Mouse (Mus musculus) cerebellum, adult (tissue): ENCODE results near the gene Stard3.

Source experiments
- ATAC-seq: cut with Nextera tagmentation; 2 replicates; pipeline ENCODE4 v1.9.2; 2017; ENCODE audit warnings: mild to moderate bottlenecking, moderate library complexity, mixed read lengths; ENCODE audit not compliant: insufficient number of reproducible peaks, low FRiP score, low TSS enrichment

Gene Stard3

GRCm38 (mm10) chr11:98390141-98390540 lies 32.0 kb downstream of the Stard3 start:
- no peak for ATAC-seq

- ATAC-seq: no peak
Measured at GRCm38 (mm10) chr11:98392034-98392433, 33.9 kb downstream of the Stard3 start.

GRCm38 (mm10) chr11:98392645-98393044 lies 34.5 kb downstream of the Stard3 start:
- ATAC-seq: no peak

GRCm38 (mm10) chr11:98393317-98393716 lies 35.1 kb downstream of the Stard3 start:
- ATAC-seq: no peak

DNA sequence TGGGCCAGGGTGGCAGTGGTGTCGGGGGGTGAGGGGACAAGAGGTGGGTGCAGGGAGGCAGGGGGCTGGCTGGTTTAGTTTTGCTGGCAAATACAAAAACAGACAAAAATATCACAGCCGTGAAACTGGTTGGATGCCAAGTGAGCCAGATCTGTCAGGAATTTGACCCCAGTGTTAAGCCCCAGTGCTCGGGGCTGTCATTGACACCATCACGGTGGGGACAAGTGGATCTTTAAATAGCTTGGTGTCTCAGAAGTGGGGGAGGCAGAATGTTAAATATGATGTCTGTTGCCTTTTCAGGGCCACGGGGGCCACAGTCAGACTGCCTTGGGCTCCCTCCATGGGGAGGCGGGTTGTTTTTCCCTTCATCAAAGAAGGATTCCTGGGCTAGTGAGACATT lies 36.1 kb downstream of the Stard3 start:
- ATAC-seq: no peak

DNA sequence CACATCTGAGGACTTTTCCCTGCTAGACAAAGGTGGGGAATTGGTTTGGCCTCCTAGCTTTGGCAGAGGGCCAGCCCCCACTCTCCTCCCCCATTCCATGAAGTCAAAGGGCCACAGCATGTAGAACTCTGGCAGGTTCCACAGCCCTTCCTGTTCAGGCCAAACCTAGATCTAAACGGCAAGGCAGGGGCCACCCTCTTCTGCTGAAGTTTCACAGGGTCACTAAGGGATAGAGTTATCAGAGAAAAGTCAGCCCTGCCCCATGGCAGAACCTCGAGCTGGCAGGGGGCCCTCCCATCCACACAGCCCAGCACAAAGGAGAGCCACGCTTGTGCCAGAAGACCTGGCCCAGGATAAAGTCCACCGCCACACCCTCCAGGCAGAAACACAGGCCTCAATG lies 36.9 kb downstream of the Stard3 start:
- ATAC-seq: no peak

DNA sequence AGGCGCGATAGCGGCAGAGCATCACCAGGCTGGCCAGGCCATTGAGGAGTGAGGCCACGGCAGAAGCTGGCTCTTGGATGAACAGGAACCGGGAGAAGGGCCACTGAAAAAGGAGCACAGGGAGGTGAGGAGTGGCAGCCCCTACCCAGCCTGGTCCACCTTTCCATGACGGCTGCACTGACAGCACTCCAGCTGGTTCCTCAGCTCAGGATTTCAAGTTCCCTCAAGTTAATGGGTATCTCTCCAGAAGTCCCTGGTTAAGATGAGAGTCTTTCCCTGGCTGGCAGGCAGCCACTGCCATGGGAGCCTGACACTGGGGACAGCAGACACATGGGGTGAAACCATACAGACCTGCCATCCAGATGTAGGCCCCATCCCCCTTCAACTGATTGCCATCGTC lies 39.8 kb downstream of the Stard3 start:
- ATAC-seq: no peak

DNA sequence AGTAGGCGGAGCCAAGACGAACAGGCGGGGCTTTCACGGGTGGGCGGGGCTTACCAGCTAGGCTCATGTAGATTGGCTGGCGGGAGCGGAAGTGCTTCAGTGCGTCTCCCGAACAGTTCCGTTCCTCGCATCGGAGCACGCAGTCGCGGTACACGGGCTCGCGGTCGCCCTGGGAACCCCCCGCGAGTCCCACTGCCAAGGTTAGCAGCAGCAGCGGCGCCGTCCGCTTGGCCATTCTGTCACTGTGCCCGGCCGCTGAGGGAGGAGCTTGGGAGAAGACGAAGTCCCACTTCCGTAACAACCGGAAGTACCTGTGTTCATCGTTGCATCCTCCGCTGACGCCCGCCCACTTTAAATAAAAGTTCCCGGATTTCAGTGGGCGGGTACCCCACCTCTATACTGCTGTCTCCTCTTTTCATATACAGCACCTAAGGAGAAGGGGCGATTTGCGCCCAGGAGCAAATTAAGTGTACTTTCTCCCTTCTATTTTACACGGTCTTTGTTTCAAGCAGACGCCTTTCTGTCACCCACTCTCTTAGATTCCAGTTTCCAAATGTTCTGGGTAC lies 42.1 kb downstream of the Stard3 start, which contains the start of gene Pgap3:
TSS of gene Pgap3 (minus strand) at position 330 of the 566 bp plus-strand sequence.
- ATAC-seq: peak; percentile 85

- no peak for ATAC-seq
Measured at GRCm38 (mm10) chr11:98400816-98401215, 42.6 kb downstream of the Stard3 start.

GRCm38 (mm10) chr11:98406621-98407020 lies 48.5 kb downstream of the Stard3 start:
- ATAC-seq: no peak

GRCm38 (mm10) chr11:98408872-98409271 lies 50.7 kb downstream of the Stard3 start:
- ATAC-seq: no peak

GRCm38 (mm10) chr11:98409341-98409822 lies 51.2 kb downstream of the Stard3 start:
- no peak for ATAC-seq

- ATAC-seq: no peak
Measured at GRCm38 (mm10) chr11:98412273-98412796, 54.2 kb downstream of the Stard3 start, which contains the start of gene Erbb2. Erbb2 (plus strand) TSS chr11:98412470.

GRCm38 (mm10) chr11:98412797-98413301 lies 54.7 kb downstream of the Stard3 start:
- no peak for ATAC-seq

- no peak for ATAC-seq
Measured at GRCm38 (mm10) chr11:98413731-98414130, 55.6 kb downstream of the Stard3 start.

DNA sequence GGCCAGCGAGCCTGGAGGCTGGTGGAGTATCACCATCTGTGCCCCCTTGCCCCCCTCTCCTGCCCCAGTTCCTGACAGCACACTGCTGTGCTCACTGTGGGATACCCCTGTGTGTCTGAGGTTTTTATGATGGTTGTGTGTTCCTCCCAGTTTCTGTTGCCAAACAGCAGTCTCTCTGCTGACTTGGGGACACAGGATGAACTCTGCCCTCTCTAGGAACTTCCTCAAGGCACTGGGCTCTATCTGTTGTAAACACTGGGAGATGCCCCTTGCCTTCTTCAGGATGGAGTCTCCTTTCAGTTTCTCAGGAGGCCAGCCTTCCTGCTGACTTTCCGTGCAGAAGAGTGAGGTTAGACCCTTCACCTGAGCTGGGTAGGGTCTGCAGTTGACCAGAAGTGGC lies 56.0 kb downstream of the Stard3 start:
- no peak for ATAC-seq

- ATAC-seq: no peak
Measured at GRCm38 (mm10) chr11:98417074-98417473, 58.9 kb downstream of the Stard3 start.

DNA sequence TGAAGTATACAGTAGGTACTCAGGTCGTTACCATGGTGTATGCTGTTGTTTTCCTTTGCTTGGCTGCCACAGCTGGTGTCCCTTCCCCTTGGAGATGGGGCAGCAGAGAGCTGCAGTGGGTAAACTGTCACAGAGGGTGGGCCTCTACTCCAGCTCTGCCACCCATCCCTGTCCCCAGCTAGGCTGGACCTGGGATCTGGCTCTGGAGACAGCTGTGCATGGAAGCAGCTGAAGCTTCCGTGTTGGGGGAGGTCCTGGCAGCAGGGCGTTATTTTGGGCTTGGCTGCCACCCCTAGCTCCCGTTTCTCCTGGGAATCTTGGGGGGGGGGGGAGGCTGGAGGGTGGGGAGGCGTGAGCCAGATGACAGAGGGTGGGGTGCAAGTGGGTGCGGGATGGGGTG lies 60.1 kb downstream of the Stard3 start:
- ATAC-seq: no peak

- ATAC-seq: no peak
Measured at GRCm38 (mm10) chr11:98418939-98419547, 60.9 kb downstream of the Stard3 start.

DNA sequence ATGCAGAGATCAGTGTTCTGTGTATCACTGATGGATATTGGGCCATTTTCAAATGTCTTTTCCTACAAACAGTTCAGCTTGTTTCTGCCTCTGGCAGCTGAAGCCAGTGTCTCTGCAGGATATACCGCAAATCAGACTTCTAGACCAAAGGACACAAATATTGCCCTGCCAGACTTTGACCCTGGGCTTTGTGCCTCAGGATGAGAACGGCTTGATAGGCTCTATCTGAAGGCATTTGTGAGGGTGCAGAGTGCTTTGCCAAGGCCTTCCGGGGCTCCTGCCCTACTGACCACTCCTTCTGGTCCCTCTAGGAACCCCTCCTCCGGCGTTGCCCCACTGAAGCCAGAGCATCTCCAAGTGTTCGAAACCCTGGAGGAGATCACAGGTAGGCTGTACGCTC lies 68.4 kb downstream of the Stard3 start:
- no peak for ATAC-seq

DNA sequence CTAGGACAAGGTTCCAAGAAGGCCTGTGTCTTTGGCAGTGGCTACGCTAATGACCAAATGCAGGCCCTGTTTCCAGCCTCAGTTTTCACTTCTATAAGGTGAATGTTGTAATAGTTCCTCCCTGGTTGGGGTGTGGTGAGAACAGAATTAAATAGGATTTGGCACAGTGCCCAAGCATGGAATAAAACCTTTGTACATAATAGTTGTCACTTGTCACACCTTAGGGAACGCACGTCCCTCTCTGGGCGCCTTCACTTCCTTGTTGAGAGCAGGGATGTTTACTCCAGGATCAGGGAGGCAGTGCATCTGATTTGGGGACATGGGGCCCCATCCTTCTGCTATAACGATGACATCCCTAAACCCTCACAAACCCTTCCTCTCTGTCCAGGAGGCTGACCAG lies 70.3 kb downstream of the Stard3 start:
- no peak for ATAC-seq
